Mouse (Mus musculus): ENCODE data around the gene Cacnb4.

Cacnb4 gene

DNA sequence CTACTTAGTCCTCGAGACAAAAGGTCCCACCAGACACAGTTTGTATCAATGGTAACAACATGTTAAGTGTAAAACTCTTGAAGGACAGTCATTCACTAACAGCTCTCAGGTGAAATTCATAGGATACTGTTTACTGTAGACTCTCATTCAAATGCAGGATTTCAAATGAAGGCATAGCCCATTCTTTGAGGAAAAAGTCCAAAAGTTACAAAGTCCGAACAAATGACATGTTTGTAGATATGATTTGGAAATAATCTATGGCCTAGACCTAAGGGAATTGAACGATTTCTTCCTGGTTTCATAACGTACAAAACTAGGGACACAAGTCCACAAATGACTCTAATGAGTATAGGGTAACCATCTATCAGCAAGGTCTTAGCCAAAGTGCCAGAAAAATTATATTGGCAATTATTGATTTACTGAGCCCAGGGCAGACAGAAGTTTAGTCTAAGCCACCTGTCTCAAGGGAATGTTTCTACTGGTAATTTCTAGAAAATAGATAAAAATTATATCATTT, 206.5 kb downstream of the Cacnb4 start:
- no peak for DNase-seq (ENCODE audit: low spot score)

DNA sequence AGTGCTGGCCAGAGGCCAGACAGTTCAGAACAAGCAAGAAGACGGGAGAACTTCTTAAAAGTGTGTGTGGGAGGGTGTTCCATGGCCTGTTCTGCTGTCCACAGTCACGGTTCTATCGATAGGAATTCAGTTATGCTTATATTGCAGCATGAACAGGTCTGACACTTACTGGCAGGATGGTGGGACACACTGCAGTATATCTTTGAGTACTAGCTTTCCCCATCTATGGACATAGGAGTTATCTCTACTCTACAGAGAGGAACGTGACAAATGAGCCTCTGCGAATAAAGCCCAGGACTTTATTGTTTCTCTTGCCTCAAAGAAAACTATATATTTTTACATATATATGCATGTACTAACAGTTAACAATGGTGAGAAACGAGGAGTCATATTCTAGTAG, 209.0 kb downstream of the Cacnb4 start:
- DNase-seq (ENCODE audit: low spot score): no peak

DNA sequence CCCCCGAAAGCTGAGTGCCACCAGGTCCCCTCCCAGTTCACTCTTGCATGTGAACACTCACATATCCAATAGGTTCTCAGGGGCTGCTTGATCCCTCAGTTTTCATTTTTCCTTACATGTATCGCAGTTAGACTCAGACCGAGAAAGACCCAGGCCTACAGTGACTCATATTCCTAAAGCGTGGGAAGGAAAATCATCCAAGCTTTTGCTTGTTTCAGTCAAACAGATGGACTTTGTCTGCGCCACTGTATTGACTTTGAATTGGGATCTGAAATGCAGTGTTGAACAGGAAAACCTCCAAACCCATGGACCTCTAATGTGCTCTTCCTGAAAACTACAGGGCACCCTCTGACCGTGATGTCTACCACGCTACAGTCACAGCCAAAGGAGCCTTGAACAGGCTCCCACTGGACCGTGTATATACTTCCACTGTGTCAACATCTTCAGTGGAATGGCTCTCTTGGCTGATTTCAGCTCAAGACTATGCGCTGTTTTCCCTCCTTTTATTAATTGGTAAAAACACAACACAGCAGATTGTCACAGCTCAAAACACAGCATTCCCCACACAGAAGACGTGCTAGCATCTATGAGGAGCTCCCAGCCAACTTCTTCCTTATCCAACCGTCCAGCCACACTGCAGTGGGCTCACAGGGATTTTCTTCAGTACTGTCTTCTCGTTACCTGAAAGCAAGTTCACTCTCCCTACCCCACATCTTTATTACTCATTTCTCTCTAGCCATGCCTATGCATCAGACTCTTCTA, 215.2 kb downstream of the Cacnb4 start:
- DNase-seq (ENCODE audit: low spot score): no peak

DNA sequence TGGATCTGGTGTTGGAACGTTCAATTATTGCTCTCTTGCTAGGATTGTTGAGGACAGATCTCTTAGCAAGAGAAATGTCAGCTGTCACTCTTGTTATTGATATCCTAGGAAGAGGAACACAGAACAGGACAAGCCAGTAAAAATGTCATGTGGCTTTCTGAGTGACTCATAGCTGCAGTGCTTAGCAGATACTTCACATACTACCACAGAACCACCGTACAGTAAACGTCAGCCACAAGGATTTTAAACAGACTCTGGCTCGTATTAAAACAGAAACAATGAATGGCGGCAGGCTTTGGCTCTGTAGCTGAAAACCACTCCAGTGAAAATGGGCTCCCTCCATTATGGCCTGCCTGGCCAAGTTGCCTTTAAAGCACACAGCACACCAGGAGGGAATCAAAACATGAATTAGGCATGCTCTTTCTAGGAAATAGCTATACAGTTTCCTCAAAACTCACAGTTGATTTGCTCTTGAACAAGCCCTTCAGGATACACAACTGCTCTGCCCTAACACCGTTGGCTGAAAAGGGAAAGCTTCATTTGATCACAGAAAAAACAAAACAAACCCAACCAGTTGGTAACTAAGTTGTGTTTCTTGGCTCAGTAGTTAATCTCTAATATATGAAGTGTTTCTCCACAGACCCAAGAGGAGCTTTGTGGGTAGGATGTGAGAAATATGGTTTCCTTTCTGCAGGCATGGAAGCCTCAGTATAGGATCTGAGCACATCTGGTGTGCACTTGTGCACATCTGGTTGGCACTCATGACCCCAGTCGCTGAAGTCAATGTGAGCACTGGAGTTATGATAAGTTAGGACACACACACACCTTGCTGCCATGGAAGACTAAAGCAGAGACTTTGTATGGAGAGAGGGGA, 220.8 kb downstream of the Cacnb4 start:
- no peak for DNase-seq (ENCODE audit: low spot score)

DNA sequence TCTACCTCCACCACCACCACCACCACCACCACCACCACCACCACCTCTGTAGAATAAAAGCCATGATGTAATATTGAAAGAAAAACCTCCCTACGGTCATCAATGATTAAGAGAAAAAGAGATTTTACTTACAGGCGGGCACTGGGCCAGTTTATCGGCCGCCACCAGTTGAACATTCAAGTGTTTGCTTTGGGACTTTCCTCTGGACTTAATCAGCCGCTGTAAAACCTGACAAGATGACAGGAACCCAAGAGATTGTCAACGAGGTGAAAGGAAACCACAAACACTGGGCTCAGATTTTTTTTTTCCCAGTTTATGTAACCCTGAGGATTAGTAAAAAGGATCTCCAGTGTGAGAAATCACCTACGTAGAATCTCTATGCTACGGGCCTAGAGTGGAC, 226.8 kb downstream of the Cacnb4 start:
- no peak for DNase-seq (ENCODE audit: low spot score)

DNA sequence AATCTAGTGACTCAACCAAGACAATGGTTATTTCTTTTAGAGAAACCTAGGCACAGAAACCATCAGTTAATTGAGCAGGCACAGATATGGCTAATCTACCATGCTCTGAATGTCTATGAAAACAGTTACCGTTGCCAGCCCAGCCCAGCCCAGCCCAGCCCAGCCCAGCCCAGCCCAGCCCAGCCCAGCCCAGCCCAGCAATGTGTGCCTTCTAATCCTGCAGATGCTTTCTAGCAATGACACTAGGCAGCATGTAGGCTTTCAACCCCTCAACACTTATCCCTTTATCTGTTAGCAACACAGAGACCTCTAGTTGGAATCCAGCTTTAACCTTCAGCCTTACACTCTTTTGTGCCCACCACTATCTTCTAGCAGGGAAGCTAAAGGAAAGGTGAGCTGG, 227.7 kb downstream of the Cacnb4 start:
- DNase-seq (ENCODE audit: low spot score): no peak

DNA sequence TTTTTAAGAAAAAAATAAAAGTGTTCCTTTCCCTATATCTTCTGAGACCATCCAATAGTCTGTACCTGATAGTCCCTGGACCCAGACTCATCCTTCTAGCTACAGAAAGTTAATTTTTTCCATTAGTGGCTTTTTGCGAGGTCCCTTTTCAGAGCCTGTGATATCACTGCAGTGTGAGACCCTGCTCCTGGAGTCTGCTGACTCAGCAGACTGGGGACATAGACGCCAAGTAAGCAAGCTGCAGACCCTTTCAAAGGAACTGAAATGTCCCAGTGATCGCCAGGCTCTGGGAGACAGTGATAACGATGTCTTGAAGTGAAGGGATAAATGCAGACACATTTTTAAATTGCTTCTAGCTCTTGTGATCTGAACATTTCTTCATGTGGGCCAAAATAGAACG, 230.0 kb downstream of the Cacnb4 start:
- DNase-seq (ENCODE audit: low spot score): no peak

DNA sequence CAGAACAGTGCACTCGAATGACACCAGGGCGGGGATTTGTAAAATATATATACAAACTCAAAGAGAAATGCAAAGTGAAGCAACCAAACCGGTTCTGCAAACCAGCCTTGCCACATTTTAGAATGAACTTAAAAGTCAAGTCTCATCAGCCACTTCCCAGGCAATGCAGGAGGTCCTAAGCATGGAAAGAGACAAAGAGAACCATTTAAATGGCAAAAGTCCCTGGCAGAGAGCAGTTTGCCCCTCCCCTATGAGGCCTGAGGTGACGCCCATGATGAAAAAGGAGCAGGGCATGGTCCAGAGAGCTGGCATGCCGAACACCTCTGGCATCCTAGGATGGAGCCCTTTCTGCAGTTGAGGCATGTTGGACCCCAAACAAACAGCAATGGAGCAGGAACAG, 234.5 kb downstream of the Cacnb4 start:
- DNase-seq (ENCODE audit: low spot score): no peak

DNA sequence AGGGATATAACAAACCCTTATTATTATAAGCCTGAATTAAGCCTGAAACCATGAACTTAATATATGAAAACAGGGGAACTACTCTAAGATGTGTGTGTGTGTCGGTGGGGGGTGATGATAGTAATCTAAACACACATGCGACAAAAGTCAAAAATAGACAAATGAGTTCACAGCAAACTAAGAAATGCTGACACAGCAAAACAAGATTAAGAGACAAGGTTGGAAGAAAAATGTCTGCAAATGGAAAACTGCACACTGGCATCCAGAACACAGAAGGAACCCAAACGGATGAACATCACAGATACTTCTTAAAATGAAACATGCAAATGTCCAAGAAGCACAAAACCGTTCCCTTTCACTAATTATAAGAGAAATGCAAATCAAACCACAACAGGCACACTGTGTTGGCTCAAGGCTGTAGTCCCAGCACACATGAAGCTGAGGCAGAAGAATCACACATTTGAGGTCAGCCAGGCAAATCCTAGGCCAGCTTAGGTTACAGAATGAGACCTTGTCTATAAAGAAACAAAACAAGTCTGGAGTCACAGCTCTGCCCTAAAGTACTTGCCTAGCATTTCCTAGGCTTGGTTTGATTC, 236.1 kb downstream of the Cacnb4 start:
- DNase-seq (ENCODE audit: low spot score): no peak

DNA sequence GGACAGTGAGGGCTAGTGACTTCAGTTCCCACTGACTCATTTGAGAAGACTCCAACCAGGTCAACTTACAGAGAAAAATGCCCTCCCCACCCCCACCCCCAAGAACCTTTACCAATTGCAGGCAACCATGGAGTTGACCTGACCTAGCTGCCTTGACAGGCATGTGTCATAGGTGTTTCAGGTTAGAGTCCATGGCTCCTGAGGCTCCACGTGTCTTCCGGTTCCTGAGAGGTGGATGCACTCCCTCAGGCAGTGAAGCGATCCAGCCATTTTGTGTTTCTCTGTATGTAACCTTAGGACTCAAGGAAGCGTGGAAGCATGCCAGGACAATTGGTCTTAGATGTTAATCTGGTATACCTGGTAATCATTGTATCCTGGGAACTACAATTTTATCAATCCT, 238.2 kb downstream of the Cacnb4 start:
- no peak for DNase-seq (ENCODE audit: low spot score)

DNA sequence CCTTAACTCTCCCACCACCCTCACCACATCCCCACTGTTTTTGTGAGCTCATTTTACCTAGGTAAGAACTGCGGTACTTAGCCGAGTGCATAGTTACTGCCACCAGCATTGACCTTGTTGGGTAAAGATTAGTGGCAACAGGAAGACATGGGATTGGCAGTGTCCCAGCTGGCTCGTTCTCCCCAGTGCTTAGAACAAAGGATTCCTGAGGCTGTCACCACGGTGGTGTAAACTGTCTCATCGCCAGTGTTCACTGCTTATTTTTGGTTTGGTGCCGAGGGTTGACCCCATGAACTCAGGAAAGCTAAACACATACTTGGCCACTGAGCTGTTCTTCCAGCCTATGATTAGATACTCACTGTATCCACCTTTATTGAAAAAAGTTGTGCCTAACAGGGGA, 238.6 kb downstream of the Cacnb4 start:
- DNase-seq (ENCODE audit: low spot score): no peak

DNA sequence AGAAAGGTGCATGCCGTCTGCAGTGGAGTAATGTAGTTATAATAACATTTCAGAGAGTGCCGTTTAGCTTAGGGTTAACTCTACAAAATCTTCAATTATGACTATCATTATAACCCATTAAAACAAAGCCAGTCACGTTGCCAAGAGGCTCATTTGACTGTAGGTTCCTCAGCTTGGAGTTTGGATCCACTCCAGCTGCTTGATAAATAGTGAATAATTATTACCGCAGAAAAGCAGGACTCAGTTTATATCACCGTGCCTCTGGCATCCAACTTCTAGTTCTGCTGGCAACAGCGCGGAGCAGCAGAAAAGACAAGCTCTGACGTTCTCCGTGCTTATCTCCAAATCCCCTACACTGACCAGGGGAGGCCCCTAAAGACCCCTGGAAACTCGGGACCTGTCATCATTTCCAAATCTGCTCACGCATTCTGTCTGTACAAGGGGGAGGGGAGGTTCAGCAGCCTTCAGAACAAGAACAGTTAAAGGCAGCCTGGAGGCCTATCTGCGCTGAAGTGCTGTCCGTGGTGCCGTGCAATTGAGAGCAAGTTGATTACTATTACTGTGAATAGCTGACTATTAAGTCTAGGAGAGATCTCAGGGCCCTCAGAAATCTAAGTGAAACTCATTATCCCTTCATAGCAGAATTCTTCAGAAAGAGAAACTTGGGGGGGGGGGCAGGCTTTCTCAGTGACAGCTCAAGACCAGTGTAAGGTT, 240.6 kb downstream of the Cacnb4 start:
- DNase-seq (ENCODE audit: low spot score): no peak

DNA sequence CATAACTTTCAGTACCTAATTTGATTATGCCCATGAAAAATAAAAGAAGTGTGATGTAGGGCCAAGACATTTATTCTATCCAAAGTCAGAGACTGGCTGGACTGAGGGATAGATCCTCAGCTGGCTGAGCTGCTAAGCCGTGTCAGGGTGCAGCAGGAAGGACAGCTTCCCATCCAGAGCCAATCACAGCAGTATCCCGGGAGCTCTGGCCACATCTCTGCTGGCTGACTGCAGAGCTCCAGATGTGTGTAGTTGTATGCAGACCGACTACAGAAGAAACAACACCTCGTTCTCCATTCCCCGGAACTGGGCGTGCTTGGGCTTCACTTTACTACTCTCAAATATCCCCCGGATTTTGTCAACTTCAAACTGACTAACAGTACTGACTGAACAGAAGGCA, 243.3 kb downstream of the Cacnb4 start:
- DNase-seq (ENCODE audit: low spot score): no peak

DNA sequence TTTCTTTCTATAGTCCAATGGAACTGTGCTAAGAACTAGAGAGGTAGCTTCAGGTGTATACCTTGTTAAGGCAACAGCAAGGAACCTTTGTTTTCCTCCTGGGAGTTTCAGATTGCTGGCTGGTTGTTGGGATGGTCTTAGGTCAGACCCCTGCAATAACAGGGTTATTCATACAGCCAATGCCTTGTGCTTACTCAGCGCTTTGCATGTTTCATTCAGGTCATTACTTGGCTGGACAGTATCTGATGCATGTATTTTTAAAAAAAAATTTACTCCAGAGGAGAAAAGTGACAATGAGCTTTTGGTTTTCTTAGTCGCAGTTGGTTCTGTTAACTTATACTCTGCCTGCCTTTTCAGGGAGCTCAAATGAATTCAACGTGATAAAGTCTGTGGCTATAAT, 249.2 kb downstream of the Cacnb4 start:
- no peak for DNase-seq (ENCODE audit: low spot score)

DNA sequence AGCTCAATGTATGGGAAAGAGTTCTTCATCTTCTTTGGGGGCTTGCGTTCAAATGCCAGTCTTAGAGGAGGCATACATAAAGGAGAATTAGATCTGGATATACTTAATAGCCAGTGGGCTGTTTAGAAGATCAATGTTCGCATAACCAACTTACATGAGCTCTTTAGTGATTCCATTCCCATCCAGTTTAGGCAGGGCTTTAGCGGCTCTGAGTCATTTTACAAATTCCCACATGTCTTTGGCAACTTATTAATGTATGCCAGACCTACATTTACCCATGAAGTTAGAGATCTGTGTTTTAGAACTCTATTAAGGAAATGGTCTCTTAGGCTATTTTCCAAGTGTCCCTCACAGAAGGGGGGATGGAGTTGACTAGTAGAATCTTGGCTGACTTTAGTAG, 250.6 kb downstream of the Cacnb4 start:
- DNase-seq (ENCODE audit: low spot score): no peak

DNA sequence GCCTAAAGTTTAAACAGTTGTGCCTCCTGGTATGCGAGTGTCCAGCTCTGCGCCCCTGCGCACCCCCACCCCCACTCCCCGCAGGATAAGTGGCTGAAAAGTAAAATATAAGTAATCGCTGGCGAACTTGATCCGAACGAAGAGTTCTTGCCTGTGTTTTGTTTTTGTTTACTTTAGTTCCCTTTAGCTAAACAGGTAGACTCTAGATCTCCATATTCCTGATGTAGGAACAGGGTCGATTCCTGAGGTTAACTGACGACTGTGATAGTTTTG, 251.2 kb downstream of the Cacnb4 start:
- DNase-seq (ENCODE audit: low spot score): no peak

DNA sequence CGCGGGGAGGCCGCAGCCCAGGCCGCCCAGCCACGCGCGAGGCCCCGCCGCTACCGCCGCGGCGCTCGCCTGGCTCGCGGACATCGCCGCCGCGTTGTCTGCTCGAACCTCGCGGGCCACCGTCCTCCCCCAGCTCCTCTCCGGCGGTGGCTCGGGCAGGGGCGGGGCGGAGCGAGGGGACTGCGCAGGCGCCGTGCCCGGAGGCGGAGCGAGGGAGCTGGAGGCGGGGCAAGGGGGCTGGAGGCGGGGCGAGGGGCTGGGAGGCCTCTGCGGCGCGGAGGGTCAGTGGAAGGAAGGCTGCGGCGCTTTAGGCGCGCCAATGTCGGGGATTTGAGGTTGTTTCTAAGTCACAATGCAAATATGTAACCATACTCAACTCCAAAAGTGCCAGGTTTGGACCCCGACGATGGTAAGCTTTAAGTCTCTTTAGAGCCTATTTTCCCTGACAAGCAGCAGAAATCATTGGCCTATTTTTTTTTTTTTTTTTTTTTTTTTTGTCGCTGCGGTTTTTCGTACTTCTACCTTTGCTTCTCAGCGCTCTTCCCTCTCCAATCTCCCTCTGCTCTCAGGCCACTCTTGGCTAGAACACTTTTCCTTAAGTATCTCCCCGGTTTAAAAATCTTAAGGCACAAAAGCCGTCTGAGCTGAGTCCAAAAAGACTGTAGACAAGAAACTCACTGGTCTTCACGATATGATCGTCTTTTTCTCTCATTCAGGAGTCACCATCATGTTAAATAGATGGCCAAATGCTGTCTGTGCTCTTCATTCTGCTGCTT, 251.7 kb downstream of the Cacnb4 start, which contains the start of gene Arl5a:
TSS of gene Arl5a (minus strand) at position 155 of the 776 bp plus-strand sequence.
- peak; percentile 96 for DNase-seq (ENCODE audit: low spot score)

DNA sequence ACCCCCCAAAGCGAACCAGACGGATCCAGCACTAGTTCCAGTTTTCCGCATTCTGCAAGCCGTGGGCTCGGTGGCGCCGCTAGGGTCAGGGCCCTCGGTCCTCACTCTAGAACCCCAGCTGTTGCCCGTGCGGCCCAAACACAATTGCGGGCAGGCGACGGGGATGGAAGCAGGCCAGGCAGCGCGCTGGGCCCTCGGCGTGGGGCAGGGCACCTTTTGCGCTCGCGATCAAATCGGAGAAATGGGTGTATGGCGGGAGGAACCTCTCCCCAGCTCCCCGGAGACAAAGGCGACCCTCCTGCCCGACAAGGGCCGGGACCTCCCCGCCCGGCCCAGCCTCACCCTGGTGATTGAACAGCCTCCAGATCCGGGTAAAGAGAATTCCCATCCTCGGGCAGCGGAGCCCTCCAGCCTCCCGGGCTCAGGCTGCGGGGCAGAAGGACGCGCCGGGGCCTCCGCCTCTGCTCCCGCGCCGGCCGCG, 252.3 kb downstream of the Cacnb4 start:
- DNase-seq (ENCODE audit: low spot score): peak; percentile 62

DNA sequence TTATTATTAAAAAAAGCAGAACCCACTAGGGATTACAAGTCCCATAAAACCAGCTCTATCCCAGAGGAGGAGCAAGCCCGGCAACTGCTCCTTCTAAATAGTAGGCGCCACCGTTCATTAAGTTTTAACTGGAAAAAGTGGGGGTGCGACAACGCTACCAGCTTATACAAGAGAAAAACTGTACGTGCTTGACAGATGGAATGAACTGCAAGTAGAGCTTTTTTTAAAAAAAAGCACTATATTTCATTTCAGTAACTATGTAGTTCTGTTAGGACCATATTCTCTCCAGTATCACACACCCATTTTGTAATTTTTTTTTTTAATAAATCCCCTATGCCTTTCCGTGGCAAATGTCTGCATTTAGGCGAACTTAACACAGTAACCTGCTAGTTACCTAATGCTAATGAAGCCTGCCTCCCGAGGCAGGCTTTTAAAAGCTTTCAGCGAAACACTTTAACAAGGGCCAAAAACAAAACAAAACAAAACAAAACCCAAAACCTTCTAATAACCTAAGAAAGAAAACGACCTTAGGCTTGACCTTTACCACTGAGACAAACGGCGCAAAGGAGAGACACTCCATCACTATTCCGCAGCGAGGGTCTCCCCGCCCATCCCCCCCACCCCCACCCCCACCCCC, 252.9 kb downstream of the Cacnb4 start:
- DNase-seq (ENCODE audit: low spot score): no peak

DNA sequence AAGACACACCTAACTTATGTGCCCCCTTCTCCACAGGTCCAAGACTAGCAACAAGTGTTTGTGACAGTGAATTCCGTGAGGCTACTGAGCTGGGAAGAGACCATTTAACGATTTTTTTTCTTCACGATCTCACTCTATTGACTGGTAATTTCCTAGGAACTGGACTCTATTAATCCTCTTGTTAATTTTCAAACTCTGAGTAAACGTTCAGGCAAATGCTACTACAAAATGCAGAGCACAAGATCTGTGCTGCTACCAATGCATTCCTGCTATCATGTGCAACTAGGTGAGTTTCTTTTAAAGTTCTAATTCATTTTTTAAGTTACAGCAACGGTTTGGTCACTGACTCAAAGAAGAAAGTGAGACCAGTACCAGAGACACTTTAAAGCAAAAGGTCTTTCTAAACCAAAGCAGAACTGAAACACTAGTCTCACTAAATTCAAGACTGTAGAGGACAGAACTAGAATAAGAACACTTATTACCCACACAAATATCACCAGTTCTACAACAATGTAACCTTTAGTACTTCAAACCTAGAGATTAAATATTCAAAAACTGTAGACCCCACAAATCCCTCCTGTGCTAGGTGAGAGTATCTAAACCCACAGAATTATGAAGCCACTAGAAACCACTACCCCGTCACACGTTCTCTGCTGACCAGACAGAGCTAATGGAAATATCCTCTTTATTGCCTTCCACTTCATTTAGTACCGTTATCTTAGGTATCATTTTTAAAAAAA, 253.6 kb downstream of the Cacnb4 start:
- DNase-seq (ENCODE audit: low spot score): no peak

Measured in MN1 (cell line).